Mouse (Mus musculus): ENCODE results near the gene Frat2.

DNA sequence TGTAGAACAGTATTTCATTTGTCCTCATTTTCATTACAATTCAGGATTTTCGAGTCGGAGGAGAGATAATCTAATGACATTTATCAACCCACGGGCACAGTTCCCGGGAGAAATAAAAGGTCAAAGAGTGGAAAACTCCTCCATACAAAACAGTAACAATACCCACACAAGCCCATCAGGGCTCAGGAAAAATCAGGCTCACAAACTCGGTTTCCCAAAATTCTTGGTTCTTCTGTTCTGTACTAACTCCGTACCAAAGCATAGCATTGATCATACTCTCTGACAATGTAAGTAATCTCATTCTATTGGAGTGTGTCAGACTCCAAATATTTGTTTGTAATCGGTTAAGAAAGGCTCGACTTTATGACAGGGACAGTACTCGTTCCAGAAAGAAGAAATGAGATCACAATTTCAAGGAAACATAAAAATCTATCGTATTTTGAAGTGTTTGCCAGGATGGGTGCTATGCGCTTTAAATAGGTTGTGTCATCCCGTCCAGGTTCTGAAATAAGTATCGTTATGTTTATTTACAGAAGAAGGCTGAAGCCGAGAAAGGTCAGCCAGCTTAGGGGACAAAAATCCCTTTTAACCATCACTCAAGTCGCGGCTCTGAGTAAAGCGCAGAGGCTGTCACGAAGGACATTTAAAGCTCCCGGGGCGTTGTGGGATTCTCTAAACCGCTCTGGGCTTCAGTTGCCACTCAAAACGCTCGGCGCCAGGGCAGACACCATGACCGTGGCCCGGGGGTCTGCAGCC, 46.8 kb downstream of the Frat2 start:
- TF ChIP-seq TCF12 (IDR thresholded peaks at IDR 0.05; ENCODE audit: insufficient read depth, poor library complexity, severe bottlenecking), result no peak
- no peak for TF ChIP-seq SRF (IDR thresholded peaks at IDR 0.05; ENCODE audit: control insufficient read depth, insufficient read length, low read depth)
- no peak for TF ChIP-seq E2F4 (IDR thresholded peaks at IDR 0.05; ENCODE audit: insufficient read depth)
- no peak for TF ChIP-seq POLR2A (IDR thresholded peaks at IDR 0.05; ENCODE audit: insufficient read length, low read depth)
- TF ChIP-seq USF1 (IDR thresholded peaks at IDR 0.05; ENCODE audit: low read depth), result no peak
- TF ChIP-seq MAX (IDR thresholded peaks at IDR 0.05; ENCODE audit: low read depth), result no peak
- no peak for TF ChIP-seq CEBPB (IDR thresholded peaks at IDR 0.05; ENCODE audit: insufficient read depth, poor library complexity, severe bottlenecking)
- TF ChIP-seq POLR2AphosphoS2 (IDR thresholded peaks at IDR 0.05; ENCODE audit: insufficient read length, low read depth), result no peak
- TF ChIP-seq MYOG (IDR thresholded peaks at IDR 0.05; ENCODE audit: control insufficient read depth in 1 of 3, insufficient read depth in 1 of 3, insufficient read length in 2 of 3, low read depth in 2 of 3), result no peak
- no peak for TF ChIP-seq MYOD1 (IDR thresholded peaks at IDR 0.05; ENCODE audit: control insufficient read depth in 1 of 3, insufficient read length in 2 of 3, low read depth in 2 of 3)
- TF ChIP-seq TCF3 (IDR thresholded peaks at IDR 0.05; ENCODE audit: insufficient read length, low read depth), result no peak
- no peak for TF ChIP-seq REST (IDR thresholded peaks at IDR 0.05; ENCODE audit: insufficient read depth, insufficient read length)

Measured in myocyte (in vitro differentiated cells).